Mouse (Mus musculus) layer of hippocampus, adult 11-12 months (tissue): ENCODE results near the gene Smurf2.

Experiments used
- DNase-seq: peaks from one replicate; pipeline ENCODE4 v3.0.0; 2022; ENCODE audit warnings: low spot score

Smurf2 gene

GRCm38 (mm10) chr11:106777395-106777794, 143.1 kb downstream of the Smurf2 start:
- DNase-seq: no peak

GRCm38 (mm10) chr11:106776960-106777359, 143.6 kb downstream of the Smurf2 start:
- DNase-seq: no peak

- DNase-seq: no peak
Observed at GRCm38 (mm10) chr11:106773061-106773460, 147.5 kb downstream of the Smurf2 start.

- DNase-seq: no peak
Observed at GRCm38 (mm10) chr11:106770195-106770974, 150.1 kb downstream of the Smurf2 start.
